Mouse (Mus musculus): ENCODE measurements around the gene Tmem26.

DNA sequence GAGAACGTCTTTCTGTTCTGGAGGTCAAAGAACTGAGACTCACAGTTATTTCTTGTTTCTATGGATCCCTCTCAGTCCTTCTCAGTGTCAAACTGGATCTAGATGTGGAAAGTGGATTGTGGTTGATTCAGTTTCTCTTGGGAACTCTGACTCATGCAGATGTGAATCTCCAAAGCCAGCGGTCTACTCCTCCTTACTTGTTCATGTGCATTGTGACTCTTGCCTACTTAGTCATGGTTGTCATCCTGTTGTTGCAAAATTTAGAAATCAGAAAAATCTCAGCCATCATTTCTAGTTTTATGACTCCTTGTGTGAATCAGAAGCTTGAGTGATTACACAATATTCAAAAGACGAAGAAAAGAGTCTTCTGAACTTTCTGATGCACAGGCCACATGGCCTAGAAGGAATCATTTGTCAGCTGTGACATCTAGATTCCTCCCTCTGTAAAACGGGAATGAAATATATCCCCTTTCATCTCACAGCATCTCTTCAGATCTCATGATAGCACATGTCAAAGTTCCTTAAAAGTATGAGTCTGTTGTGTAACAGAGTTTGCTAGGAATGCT, 17.9 kb upstream of the Tmem26 start:
- no peak for TF ChIP-seq POLR2A (IDR thresholded peaks at IDR 0.05; ENCODE audit: borderline replicate concordance, insufficient read depth, low read length)
- TF ChIP-seq CTCF (IDR thresholded peaks at IDR 0.05; ENCODE audit: borderline replicate concordance, insufficient read depth, low read depth, low read length): no peak
